Mouse (Mus musculus) mesoderm, embryonic 11.5 days (tissue): ENCODE data around the gene Stpg4.
A peak's percentile ranks its signal among the peaks of the same experiment; 100 is the strongest.

Source experiments
- DNase-seq: peaks from one replicate; pipeline ENCODE4 v3.0.0-alpha.2; 2012; ENCODE audit warnings: low read depth, low spot score

Stpg4 gene

GRCm38 (mm10) chr17:87446767-87447611 lies 19.4 kb upstream of the Stpg4 start, which contains the start of gene Calm2:
Gene Calm2 (minus strand): TSS chr17:87446935.
- peak; percentile 98 for DNase-seq

- peak; percentile 85 for DNase-seq
These were observed 18.6 kb upstream of the Stpg4 start for GRCm38 (mm10) chr17:87445917-87446766.

GRCm38 (mm10) chr17:87445337-87445916 lies 17.9 kb upstream of the Stpg4 start:
- no peak for DNase-seq

- no peak for DNase-seq
These were observed 17.2 kb upstream of the Stpg4 start for GRCm38 (mm10) chr17:87444763-87445162.

GRCm38 (mm10) chr17:87441537-87441936 lies 14.0 kb upstream of the Stpg4 start:
- no peak for DNase-seq

- no peak for DNase-seq
These were observed 11.9 kb upstream of the Stpg4 start for GRCm38 (mm10) chr17:87439441-87439840.

- no peak for DNase-seq
These were observed 6.4 kb upstream of the Stpg4 start for GRCm38 (mm10) chr17:87433929-87434328.

GRCm38 (mm10) chr17:87432743-87433142 lies 5.2 kb upstream of the Stpg4 start:
- no peak for DNase-seq

- no peak for DNase-seq
These were observed 4.8 kb upstream of the Stpg4 start for GRCm38 (mm10) chr17:87432314-87432713.

GRCm38 (mm10) chr17:87429431-87429830 lies 1.9 kb upstream of the Stpg4 start:
- DNase-seq, result no peak

- no peak for DNase-seq
These were observed 9.5 kb downstream of the Stpg4 start for GRCm38 (mm10) chr17:87418082-87418481.

GRCm38 (mm10) chr17:87406646-87407045 lies 20.9 kb downstream of the Stpg4 start:
- no peak for DNase-seq

GRCm38 (mm10) chr17:87405576-87405975 lies 22.0 kb downstream of the Stpg4 start:
- DNase-seq, result no peak

- DNase-seq, result no peak
These were observed 24.1 kb downstream of the Stpg4 start for GRCm38 (mm10) chr17:87403462-87403861.

- no peak for DNase-seq
These were observed 25.1 kb downstream of the Stpg4 start for GRCm38 (mm10) chr17:87402444-87402843.

- DNase-seq, result no peak
These were observed 30.5 kb downstream of the Stpg4 start for GRCm38 (mm10) chr17:87397088-87397487.

- no peak for DNase-seq
These were observed 36.3 kb downstream of the Stpg4 start for GRCm38 (mm10) chr17:87391242-87391641.

- DNase-seq, result no peak
These were observed 40.5 kb downstream of the Stpg4 start for GRCm38 (mm10) chr17:87387068-87387467.

GRCm38 (mm10) chr17:87385835-87386234 lies 41.7 kb downstream of the Stpg4 start:
- no peak for DNase-seq

- DNase-seq, result no peak
These were observed 46.9 kb downstream of the Stpg4 start for GRCm38 (mm10) chr17:87380681-87381080.

GRCm38 (mm10) chr17:87379821-87380220 lies 47.7 kb downstream of the Stpg4 start:
- no peak for DNase-seq

GRCm38 (mm10) chr17:87379160-87379624 lies 48.3 kb downstream of the Stpg4 start:
- no peak for DNase-seq
